Mouse (Mus musculus) forebrain, embryonic 14.5 days (tissue): ENCODE results near the gene Ttll2. TPM values are rescaled to one million over a fixed set of nuclear protein-coding genes. Genes with fewer than 3 reads are reported as not detected.
A peak's percentile ranks its signal among the peaks of the same experiment; 100 is the strongest.
"Not testable (repeated sequence)": the region's sequence is repeated elsewhere in the genome, so short reads cannot be mapped to it uniquely, and the experiment has no call there.

Source experiments
- ATAC-seq: fragments of 200-750 bp; cut with Nextera tagmentation; 2 replicates; pipeline ENCODE4 v1.8.0; 2017; ENCODE audit warnings: mild to moderate bottlenecking, moderate library complexity
- DNase-seq: peaks from one replicate; pipeline ENCODE4 v3.0.0-alpha.2; 2015; ENCODE audit warnings: low spot score
- H3K27ac ChIP-seq: fragments of 300-500 bp; sonication (generic); 2 replicates; pipeline ENCODE4 v1.5.1; 2014; ENCODE audit warnings: low read depth, mild to moderate bottlenecking, control low read depth, low read length, moderate library complexity
- H3K27me3 ChIP-seq: fragments of 300-500 bp; sonication (generic); replicated peaks from 2 replicates; pipeline ENCODE4 v1.6.1; 2014; ENCODE audit warnings: low read length, control low read depth, mixed read lengths; ENCODE audit not compliant: control insufficient read depth, insufficient read depth
- H3K36me3 ChIP-seq: fragments of 300-500 bp; sonication (generic); 2 replicates; pipeline ENCODE4 v1.6.1; 2014; ENCODE audit warnings: low read length, control low read depth; ENCODE audit not compliant: control insufficient read depth, insufficient read depth
- H3K4me1 ChIP-seq: fragments of 300-500 bp; sonication (generic); 2 replicates; pipeline ENCODE4 v1.6.1; 2014; ENCODE audit warnings: antibody characterized with exemption, low read length, control low read depth; ENCODE audit not compliant: control insufficient read depth, insufficient read depth
- H3K4me2 ChIP-seq: fragments of 300-500 bp; sonication (generic); 2 replicates; pipeline ENCODE4 v1.6.1; 2014; ENCODE audit warnings: mild to moderate bottlenecking, control low read depth, low read length
- H3K4me3 ChIP-seq: fragments of 300-500 bp; sonication (generic); 2 replicates; pipeline ENCODE4 v1.5.1; 2014; ENCODE audit warnings: low read depth, low read length, control low read depth
- H3K9ac ChIP-seq: fragments of 300-500 bp; sonication (generic); 2 replicates; pipeline ENCODE4 v1.6.1; 2014; ENCODE audit warnings: mild to moderate bottlenecking, low read length, control low read depth, moderate library complexity
- H3K9me3 ChIP-seq: fragments of 300-500 bp; sonication (generic); replicated peaks from 2 replicates; pipeline ENCODE4 v1.6.1; 2016; ENCODE audit warnings: low read length, control low read depth, mixed read lengths; ENCODE audit not compliant: control insufficient read depth
- WGBS: fragments of 180-500 bp; shearing (Covaris S2); extraction: QIAGEN DNeasy Blood & Tissue Kit; methylation state at CpG from one replicate; pipeline ENCODE4 v1.1.7; 2014; 5-methylcytosine and 5-hydroxymethylcytosine counted together
- polyA plus RNA-seq: library from polyadenylated mRNA; unstranded; fragments of >200 nt; fragmentation: Nextera tagmentation; extraction: Ambion mirVana; gene quantifications from 2 replicates; pipeline ENCODE4 v1.2.1, GENCODE M21; 2014

Ttll2 gene
- polyA plus RNA-seq, 1 experiment from 2014 or later: not detected

DNA sequence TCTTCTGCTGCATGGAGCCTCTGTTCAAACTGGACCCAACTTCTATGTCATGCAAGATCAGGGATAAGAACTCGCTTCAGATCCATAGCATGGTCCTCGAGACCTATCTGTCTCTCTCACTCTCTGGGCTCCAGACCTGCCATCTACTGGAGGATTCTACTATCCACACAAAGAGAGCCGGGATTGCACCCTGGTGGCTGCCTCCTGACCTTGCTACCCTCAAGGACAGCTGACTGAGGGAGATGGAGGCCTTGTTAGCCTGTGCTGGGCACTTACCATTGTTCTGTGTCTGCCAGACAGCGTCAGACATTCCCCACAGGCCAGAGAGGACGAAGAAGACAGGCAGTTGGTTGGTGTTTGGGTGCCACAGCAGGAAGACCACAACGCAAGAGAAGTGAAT lies 16.9 kb upstream of the Ttll2 start:
- H3K4me1 ChIP-seq, DNase-seq, H3K9ac ChIP-seq, ATAC-seq, H3K4me2 ChIP-seq, H3K27me3 ChIP-seq, H3K4me3 ChIP-seq, H3K27ac ChIP-seq, H3K9me3 ChIP-seq, H3K36me3 ChIP-seq: not testable (repeated sequence)
- WGBS: 83% methylated on average over 4 of the region's 6 CpGs

DNA sequence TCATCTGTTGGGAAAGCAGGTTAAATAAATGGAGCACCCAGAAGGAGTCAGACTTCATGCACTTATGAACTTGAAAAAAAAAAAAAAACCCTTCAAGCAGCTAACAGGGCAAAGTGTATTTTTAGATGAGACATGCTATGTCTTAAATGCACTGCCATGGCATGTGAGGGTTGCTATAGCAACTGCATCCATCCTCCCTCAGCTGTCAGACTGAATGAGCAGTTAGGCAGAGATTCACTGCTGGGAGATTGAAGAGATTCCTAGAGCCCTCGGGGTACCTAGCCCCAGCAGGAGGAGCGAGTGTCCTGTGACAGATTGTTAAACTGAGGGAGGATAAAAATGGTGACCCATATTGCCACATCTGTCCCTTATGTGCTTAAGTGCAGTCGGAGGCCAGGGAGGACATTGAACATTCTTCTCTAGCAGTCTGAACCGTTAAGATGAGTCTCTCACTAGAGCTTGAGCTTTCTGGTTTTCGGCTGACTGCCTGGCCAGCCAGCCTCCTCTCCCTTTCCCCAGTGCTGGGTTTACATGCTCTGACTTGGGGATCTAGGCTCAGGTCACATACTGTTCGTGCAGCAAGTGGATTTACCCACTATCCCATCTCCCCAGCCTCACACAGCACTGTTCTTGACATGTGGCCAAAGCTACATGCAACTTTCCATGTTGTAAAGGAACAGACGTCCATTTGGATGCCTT lies 14.3 kb upstream of the Ttll2 start:
- not testable (repeated sequence) for H3K9ac ChIP-seq, H3K27ac ChIP-seq, H3K27me3 ChIP-seq, H3K4me1 ChIP-seq, H3K4me3 ChIP-seq, H3K9me3 ChIP-seq, H3K4me2 ChIP-seq, H3K36me3 ChIP-seq
- peak; percentile 54 for DNase-seq
- WGBS: 35% methylated on average over 4 of the region's 7 CpGs
- peak; percentile 89 for ATAC-seq

DNA sequence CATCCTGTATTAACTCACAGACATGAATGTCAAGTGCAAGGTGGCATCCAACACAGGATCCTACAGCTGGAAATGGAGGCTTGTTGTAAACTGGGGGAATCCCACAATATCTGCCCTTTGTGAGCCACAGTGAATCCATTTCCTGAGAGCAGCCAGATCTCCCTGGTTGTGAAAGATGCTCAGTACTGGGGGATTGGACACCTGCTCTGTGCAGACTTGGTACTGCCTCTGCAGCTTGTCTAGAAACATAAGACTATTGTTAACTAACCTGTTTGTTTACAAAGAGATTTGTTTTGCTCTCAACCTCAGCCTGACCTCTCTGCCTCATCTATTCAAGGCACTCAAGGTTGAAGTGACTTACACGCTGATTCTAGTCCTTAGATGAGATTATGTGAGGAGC lies 13.8 kb upstream of the Ttll2 start:
- H3K27me3 ChIP-seq, H3K4me2 ChIP-seq, H3K36me3 ChIP-seq, H3K4me1 ChIP-seq, H3K9me3 ChIP-seq, H3K4me3 ChIP-seq, H3K9ac ChIP-seq, DNase-seq: not testable (repeated sequence)
- peak overlapping the region; percentile 36; the same call in 1 of the 2 replicates for H3K27ac ChIP-seq
- peak; percentile 8; the same call in 1 of the 2 replicates for ATAC-seq
- WGBS: no CpG with 5 or more reads among the region's 1 CpGs

DNA sequence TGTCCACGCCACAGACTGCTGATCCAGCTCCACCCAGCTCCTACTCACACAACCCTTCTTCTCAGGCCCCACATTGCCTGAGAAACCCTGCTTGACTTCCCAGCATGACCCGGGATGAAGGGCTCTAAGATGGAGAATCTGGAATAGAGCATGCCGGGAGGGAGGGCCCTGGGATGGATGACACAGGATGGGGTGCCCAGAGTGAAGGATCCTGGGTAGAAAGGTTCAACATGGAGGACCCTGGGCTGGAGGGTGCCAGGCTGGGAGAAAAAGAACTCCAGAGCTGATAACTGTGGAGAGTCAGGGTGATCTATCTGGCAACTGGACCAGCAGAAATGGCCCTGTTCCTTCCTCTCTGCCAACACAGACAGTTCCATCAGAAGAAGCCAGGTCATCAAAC lies 13.1 kb upstream of the Ttll2 start:
- DNase-seq, H3K9ac ChIP-seq, H3K36me3 ChIP-seq, H3K4me3 ChIP-seq, H3K27ac ChIP-seq, ATAC-seq, H3K4me2 ChIP-seq, H3K4me1 ChIP-seq, H3K9me3 ChIP-seq, H3K27me3 ChIP-seq: not testable (repeated sequence)
- no CpG with 5 or more reads among the region's 3 CpGs for WGBS

DNA sequence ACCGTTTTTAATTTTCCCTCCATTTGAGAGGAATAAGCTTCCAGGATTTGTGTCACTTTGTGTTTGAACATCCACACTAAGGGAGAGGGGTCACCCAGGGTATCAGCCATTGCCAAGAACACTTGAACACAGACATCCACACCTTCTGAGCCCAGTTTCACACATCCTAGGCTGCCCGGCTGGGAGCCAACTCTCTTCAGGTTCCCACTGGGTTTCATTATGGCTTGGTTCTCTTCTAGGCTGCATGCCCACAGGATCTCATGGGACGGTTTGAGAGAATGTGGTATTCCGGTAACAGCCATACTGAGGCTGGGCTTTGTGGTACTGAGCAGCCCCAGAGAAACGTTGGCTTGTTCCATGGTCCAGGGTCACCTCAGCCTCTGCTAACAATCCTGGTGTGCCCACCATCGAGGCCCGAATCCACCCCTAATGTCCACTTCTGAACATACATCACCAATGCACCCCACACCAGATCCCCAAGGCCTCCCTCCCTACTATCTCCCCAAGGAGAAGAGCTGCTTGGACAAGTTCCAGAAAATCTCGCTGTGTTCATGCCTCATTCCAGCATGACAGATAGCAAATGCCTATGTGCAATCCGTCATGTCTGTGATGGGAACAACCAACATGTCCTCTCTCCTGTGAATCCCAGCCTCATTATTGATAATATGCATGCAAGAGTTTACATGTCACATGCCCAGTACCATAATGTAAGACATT lies 8.4 kb upstream of the Ttll2 start:
- H3K4me1 ChIP-seq: not testable (repeated sequence)
- WGBS: 73% methylated on average over 9 of the region's 9 CpGs
- DNase-seq: peak; percentile 19

DNA sequence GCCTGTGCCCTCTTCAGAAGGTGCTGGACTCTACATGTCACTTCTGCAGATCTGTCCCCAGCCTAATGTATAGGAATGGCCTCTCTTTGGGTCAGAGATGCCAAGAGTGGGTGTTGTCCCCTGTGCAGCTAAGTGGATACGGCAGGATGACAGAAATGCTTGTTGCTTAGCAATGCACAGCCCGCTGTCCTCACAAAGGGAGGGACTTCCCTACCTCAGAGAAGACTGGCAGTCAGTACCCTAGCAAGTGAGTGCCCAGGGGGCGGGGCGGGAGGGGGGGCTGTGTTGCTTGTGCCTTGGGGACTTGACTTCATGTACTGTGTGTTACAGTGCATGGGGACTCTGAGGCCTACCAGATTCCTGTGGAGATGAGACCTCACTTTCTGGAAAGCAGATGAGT lies 7.3 kb upstream of the Ttll2 start:
- not testable (repeated sequence) for H3K27me3 ChIP-seq, H3K4me1 ChIP-seq, H3K4me2 ChIP-seq, ATAC-seq, H3K27ac ChIP-seq, H3K36me3 ChIP-seq, H3K9ac ChIP-seq, DNase-seq, H3K9me3 ChIP-seq, H3K4me3 ChIP-seq
- WGBS: 75% methylated on average over 4 of the region's 4 CpGs

More for the DNA sequence above, 8.4 kb upstream of the Ttll2 start:
- peak; percentile 44; the same call in 1 of the 2 replicates for ATAC-seq
- H3K36me3 ChIP-seq, H3K27ac ChIP-seq, H3K4me2 ChIP-seq, H3K27me3 ChIP-seq, H3K4me3 ChIP-seq, H3K9me3 ChIP-seq, H3K9ac ChIP-seq: not testable (repeated sequence)

DNA sequence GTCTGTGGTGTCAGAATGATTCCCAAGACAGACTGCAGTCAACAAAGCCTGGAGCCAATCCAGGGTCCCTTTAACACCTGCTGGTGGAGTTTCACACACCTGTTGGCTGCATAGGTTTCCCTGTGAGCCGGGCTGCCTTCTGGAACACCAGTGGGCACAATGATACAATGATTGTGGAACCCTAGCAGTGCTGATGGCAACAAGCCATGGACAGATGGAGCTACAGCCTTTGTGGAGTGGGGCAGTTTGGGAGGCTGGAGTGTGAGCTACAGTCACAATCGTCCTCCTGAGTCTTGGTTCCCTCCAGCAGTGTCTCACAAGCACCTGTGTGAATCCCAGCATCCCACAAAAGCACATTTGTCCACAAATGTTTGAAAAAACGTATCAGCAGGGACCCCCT lies 3.7 kb downstream of the Ttll2 start:
- DNase-seq (peak; percentile 24), ATAC-seq (peak; percentile 69; the same call in 1 of the 2 replicates)
- not testable (repeated sequence) for H3K4me2 ChIP-seq, H3K4me3 ChIP-seq, H3K27ac ChIP-seq, H3K27me3 ChIP-seq, H3K36me3 ChIP-seq, H3K9me3 ChIP-seq, H3K4me1 ChIP-seq, H3K9ac ChIP-seq
- WGBS: 54% methylated on average over 2 of the region's 3 CpGs

DNA sequence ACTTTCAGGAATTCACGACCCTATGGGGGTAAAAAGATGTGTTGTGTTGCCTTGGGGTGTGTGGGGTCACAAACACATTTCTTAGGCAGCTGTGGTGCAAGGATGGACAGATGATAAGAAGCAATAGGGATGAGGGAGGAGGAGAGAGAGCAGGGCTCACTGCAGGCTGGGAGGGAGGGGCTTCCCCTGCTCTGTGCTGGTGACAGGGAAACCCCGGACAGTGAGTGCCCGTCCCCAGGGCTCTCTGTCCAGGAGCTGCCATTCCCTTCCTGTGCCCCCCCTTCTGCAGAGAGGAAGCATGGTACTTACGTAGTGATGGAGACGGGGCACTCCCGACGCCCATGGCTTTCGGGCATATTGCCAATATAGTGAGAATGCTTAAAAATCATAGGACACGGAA lies 15.1 kb downstream of the Ttll2 start:
- not testable (repeated sequence) for H3K36me3 ChIP-seq, H3K27me3 ChIP-seq, H3K4me3 ChIP-seq, H3K4me1 ChIP-seq, H3K9me3 ChIP-seq, H3K4me2 ChIP-seq, DNase-seq, ATAC-seq, H3K27ac ChIP-seq, H3K9ac ChIP-seq
- WGBS: 87% methylated on average over 7 of the region's 9 CpGs

DNA sequence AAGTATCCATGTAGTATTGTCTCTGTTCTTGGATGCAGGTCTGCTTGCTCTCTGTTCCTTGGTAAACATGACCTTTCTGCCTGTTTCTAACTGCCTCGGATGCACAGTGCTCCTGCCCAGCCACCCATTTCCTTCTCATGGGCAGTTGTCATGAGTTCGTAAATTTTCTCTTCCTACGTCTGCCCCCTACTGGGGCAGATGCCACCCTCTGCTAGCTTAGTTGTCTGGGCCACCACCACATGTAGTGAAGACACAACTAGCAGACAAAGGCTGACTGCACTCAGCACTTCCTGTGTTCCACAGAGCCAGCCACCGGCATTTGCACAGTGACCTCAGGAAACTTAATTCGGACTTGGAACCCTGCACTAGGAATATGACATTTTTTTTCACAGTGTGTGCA lies 19.8 kb downstream of the Ttll2 start:
- H3K36me3 ChIP-seq, H3K9me3 ChIP-seq, ATAC-seq, DNase-seq, H3K27me3 ChIP-seq, H3K9ac ChIP-seq, H3K27ac ChIP-seq, H3K4me2 ChIP-seq, H3K4me3 ChIP-seq, H3K4me1 ChIP-seq: not testable (repeated sequence)
- WGBS: 86% methylated on average over 3 of the region's 5 CpGs
